Mouse (Mus musculus): ENCODE data around the gene Phf1.

GRCm38 (mm10) chr17:26939178-26939972 lies 6.5 kb downstream of the Phf1 start, which contains the start of gene Cuta:
- TF ChIP-seq CTCF (IDR thresholded peaks at IDR 0.05; ENCODE audit: borderline replicate concordance, insufficient read depth, low read length), result no peak
- TF ChIP-seq POLR2A (IDR thresholded peaks at IDR 0.05; ENCODE audit: low read depth, low read length), result peak; percentile 77
